Mouse (Mus musculus) heart, adult 9 months (tissue): ENCODE data around the gene Utf1.

ENCODE experiments used
- DNase-seq, 2 experiments: peaks; one replicate each; pipeline ENCODE4 v3.0.0; 2022; ENCODE audit warnings: low spot score in 2 of 2

The Utf1 gene

DNA sequence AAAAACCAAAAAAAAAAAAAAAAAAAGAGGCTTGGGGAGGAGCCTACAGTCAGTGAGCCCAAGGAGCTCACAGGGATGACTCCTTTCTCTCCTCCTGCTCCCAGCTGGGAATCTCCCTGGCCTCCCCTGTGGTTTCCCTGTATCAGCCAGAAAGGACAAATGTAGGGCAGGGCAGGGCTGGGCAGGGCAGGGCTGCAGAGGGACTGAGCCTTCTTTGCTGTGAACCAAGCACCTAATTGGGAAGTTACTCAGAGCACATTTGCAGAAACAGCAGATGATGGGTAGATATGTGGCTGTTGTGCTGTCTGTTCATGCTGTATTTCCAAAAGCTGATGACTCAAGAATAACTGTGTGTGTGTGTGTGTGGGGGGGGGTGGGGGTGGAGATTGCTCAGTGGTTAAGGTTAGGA is 29.3 kb downstream of the Utf1 start:
- DNase-seq: no peak

DNA sequence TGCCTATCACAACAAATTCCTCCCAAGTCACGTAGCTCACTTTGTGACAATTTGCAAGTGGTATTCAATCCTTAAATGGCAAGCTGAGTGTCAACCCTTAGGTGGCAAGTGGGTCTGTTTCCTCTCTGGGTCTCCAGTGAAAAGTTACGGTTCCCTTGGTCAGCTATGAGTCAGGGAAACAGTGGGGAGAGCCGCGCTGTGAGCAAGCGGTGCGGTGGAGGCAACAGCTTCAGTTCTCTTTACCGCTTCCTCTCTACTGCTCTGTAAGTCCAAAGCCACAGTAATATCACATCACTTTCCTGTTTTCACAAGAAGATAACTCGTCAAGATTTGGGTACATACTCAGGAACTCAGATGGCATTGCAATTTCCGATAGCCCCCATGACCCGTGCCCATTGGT is 30.7 kb downstream of the Utf1 start:
- DNase-seq: no peak

DNA sequence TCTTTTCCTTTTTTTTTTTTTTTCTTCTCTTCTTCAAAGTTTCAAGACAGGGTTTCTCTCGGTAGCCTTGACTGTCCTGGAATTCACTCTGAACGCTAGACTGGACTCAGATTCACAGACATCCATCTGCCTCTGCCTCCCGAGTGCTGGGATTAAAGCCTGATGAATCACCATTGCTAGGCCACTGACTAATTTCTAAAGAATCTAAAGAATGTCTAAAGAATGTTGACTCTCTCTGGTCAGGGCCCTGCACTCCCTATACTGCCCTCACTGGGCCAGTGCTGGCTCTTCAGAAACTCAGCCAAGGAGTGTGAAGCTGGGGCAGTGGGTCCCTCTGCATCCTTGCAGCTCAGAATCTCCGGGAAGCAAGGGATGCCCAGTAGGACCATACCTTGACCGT is 31.9 kb downstream of the Utf1 start:
- no peak for DNase-seq

DNA sequence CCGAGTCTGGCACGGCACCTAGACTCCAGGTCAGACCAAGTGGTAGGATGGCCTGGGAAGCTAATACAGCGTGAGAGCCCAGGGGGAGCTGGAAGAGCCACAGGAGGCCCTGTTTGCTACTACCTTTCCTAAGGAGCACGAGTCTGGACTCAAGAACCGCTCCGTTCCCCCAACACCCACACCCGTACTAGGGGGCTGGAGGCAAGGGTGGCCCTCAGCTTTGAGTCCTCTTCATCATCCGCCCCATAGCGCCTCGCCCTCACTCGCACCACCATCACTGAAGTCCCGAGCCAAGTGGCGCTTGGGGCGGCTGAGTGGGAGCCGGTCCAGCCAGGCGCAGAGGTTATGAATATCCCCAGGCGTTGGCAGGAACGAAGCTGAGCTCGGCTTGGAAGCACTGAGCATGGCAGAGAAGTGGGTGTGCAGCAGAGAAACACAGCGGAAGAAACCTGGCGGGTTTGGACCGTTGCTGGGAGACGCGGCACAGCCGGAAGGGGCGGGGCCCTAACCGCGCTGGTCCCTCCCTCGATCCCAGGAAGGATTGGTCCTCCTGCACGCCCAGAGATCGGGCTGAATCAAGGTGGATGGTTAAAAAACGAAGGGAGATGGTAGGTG is 34.8 kb downstream of the Utf1 start, which contains the start of gene 6430531B16Rik:
TSS of gene 6430531B16Rik (minus strand) at position 478 of the 615 bp plus-strand sequence.
- DNase-seq: peak; percentile 63 to 75

DNA sequence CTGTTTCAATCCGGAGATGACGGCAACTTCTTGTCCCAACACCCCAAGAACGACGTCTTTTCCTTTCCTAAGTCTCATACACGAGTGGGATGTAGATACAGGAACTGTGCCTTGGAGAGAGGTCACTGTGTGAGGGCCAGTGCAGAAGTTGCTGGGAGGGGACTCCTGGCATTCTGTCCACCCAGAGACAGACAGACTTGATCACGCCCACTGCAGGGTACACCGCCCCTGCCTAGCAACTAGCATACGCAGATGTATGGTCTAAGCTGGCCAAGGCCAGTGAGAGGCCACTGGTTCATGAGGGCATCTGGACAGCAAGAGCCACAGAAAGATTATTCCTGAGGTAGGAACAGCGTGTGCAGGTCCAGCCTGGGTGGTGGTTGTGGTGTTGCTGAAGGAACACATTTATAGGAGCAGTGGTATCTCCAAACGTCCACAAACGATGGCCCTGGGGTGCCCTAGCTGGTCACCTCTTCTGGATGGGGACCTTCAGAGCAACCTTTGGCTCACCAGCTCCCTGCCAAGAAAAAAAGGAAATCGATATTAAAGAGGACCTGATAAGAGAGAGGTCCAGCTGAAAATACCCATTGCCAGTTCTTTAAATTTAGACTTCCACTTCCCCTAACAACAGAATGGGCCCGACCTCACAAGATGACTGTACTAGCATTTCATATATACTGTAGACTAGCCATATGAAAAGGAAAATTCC is 35.6 kb downstream of the Utf1 start:
- no peak for DNase-seq

DNA sequence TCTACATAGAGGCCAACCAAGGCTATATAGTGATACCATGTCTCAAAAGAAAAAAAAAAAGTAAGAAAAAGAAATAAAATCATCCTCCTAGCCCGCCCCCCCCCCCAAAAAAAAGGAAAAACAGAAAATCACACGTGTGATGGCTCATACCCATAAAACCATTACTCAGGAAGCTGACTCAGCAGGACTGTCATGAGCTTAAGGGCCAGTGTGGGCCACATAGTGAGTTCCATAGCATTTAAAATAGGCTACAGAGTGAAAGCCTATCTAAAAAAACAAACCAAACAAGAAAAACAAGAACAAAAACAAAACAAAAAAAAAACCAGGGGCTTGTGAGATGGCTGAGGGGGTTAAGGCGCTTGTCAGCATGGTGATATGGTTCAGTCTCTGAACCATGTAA is 37.2 kb downstream of the Utf1 start:
- DNase-seq: no peak

DNA sequence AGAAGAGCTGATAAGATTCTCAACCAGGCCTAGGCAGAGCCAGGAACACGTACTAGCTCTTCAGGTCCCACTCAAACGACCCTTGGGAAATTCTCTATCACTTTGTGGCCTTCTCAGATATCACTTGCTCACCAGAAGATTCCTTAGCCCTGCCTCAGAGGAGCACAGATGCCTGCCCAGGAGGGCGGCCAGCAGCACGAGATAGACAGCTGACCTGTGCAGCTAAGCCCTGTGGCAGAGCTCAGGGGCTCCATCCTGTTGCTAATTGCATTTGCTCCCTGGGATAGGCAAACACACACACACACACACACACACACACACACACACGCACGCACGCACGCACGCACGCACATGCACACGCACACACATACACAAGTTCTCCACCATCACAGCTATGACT is 38.5 kb downstream of the Utf1 start:
- no peak for DNase-seq

DNA sequence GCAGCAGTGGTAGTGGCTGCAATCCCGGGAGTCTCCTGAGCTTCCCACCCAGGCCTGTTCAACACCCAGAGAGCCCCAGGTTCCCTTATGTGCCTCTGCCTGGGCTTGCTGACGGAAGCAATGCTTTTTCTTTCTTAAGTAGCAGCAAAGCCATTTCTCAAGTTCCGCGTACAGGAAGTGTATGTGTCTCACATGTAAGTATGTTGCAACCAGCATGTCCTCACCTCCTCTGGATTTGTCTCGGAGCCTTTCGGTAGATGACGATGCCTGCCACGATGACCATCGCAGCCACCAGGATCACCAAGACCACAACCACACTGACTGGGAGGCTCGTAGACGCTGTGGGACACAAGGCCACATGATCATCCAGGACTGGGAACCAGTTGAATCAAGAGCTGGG is 40.9 kb downstream of the Utf1 start:
- no peak for DNase-seq

DNA sequence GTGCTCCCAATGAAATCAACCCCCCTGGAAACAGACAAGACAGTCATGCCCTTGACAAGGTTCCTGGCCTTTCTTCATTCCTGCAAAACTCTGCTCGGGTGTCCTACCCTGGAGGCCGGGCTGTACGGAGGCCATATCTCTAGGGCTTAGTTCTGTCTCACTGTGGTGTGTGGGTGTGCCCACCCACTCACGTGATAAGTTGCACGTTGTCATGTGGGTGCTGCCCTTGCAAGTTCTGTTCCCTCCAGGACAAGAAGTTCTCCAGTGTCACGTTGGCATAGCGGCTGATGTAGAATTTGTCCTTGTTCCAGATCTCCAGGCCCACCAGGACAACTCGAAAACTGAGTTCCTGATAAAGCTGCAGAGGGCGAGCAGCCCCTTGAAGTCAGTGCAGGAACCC is 44.7 kb downstream of the Utf1 start:
- DNase-seq: no peak

DNA sequence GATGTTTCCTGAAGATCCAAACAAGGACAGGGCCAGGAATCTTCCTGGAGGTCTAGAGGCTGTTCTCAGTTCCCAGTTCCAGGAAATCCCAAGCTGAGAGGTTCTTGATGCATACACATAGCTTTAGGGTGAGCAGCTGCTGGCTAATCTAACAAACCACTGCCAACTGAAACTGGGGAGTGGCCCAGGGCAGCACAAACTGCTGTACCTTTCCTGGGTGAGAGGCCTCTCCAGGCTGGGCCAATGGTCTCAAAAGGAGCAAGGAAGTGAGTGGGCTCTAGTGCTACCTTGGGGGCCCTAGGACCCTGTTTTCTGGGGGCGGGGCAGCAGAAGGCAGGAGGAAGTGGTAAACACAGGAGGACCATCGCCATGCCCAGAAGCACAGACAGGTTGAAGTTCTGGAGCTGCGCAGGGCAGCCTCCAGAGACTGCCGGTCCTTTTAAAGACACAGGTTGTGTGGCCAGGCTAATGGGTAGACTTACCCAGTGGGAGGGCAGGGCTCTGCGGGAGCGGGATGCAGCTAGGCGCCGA is 47.3 kb downstream of the Utf1 start:
- no peak for DNase-seq

DNA sequence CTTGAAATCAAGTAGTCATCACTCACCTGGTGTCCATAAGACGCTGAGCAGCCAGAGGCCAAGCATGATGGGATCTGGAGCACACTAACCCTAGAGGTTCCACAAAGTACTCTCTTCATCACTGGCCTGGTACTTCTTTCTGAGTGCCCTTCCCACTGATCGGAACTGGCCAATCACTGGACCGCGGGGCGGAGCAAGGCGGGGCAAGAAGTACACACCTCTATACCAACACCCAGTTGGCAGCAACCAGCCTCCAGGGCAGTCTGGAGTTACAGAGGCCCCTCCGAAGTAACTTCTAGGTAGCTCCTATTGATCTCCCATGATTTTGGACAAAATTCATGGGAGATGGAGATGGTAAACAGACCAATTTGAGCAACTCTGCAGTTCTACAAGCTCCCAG is 48.8 kb downstream of the Utf1 start, which contains the start of gene Adam8:
TSS of gene Adam8 (minus strand) at position 157 of the 400 bp plus-strand sequence.
- DNase-seq: no peak

DNA sequence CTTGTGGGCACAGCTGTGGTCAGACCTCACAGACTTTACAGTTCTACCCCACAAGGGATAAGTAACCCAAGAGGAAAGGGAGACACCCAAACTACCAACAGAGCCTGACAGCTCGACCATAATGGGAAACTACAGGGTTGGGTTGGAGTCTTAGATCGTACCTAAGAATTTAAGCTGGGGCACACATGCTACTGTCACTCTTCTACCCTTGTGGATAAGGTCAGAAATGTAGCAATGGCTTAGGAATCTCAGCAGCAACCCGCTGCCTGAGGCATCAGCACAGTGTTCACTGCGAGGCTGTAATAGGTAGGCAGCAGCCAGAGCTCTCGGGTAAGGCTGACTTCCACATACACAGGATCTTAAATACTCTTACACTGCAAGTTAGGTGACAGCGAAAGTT is 49.9 kb downstream of the Utf1 start:
- no peak for DNase-seq

DNA sequence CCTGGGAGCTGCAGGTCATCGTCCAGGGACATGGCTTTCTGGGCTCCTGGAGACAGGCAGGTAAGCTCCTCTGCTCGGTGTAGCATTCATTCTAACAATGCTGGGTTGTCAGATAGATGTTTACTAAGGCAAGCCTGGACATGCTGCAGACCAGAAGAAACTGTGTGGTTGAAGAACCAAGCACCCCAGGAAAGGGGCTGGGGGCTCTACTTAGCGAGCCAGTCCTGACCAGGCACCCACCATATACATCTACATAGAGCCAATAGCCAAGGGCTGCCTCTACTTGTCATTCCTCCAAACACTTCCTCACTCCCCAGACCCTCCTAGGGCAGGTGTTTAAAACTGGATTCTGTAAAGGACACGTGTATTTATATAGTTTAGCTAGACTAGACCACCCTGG is 50.6 kb downstream of the Utf1 start:
- no peak for DNase-seq

DNA sequence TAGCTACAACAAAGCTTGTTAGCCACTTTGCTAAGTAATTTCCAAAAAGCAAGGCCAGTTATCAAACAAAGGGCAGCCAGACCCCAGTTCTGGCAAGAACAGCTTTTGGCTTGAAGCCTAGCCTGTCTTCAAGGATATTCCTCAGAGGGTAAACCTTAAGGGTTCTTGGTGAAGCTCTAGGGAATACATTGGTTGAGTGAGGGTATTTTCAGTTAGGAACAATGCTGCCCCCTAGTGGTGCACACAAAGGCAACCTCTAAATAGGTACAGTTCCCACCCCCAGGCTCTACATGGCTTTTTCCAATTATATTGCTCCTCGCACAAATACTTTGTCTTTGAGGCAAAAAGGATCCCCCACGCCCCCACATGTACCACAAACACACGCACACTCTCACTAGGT is 51.1 kb downstream of the Utf1 start:
- DNase-seq: peak; percentile 35 to 47
